Mouse (Mus musculus): ENCODE data around the gene 1700034J05Rik. TPM values are rescaled to one million over a fixed set of nuclear protein-coding genes. Genes with fewer than 3 reads are reported as not detected.

The 1700034J05Rik gene
- total and polyA plus RNA-seq, 3 experiments: not detected

GRCm38 (mm10) chr6:146984569-146984968 lies 30.3 kb upstream of the 1700034J05Rik start:
- Histone ChIP-seq H3K9ac (ENCODE audit: insufficient read depth, low read depth) (no peak overlapping the region), H3K4me2 (ENCODE audit: insufficient read depth, low read depth, poor library complexity, severe bottlenecking) (no peak overlapping the region), H3K9me3 (replicated peaks; ENCODE audit: low read length) (no peaks in the 10 kb centered on the region), H3K27me3 (replicated peaks) (no peaks in the 10 kb centered on the region), H3K4me3 (replicated peaks in 1 of 3; ENCODE audit: low read depth in 2 of 3, low read length in 2 of 3, poor library complexity in 1 of 3) (no peak overlapping the region), H3K36me3 (replicated peaks in 1 of 2; ENCODE audit: control insufficient read depth in 1 of 2, insufficient read depth in 1 of 2, low read length in 1 of 2) (peaks cover 0 to 33% of the 10 kb centered on the region in 2 experiments), H3K79me2 (replicated peaks; ENCODE audit: control insufficient read depth, extremely low read depth, insufficient read depth, poor library complexity, severe bottlenecking) (no peaks in the 10 kb centered on the region), H3K4me1 (ENCODE audit: control insufficient read depth in 1 of 2, insufficient read depth in 2 of 2) (no peaks in the 10 kb centered on the region), H3K27ac (ENCODE audit: insufficient read depth, low read depth) (no peak overlapping the region)
- no peak for DNase-seq (ENCODE audit: extremely low read depth)
- in situ Hi-C loops (cut with MboI; ENCODE audit: low pct_ligation_motif_present, low pct_unique_long_range_greater_than_20kb, low sequenced_read_pairs): loop anchor here (25.0 kb wide), 1 partner anchor 322 kb away; no protein-coding TSS in a partner anchor
- TF ChIP-seq KAT2A (IDR thresholded peaks at IDR 0.05; ENCODE audit: insufficient replicate concordance, low read length) (no peak), TCF12 (IDR thresholded peaks at IDR 0.05; ENCODE audit: low read depth, low read length) (no peak), MAX (IDR thresholded peaks at IDR 0.05; ENCODE audit: low read length) (no peak), ETS1 (conservative IDR thresholded peaks at IDR 0.05; ENCODE audit: low read depth, low read length) (no peak), UBTF (IDR thresholded peaks at IDR 0.05; ENCODE audit: low read depth, low read length) (no peak), PAX5 (IDR thresholded peaks at IDR 0.05; ENCODE audit: low read length) (no peak), ZMIZ1 (IDR thresholded peaks at IDR 0.05; ENCODE audit: low read depth, low read length) (no peak), USF2 (conservative IDR thresholded peaks at IDR 0.05; ENCODE audit: low read depth, low read length) (no peak), RCOR1 (conservative IDR thresholded peaks at IDR 0.05; ENCODE audit: low read depth, low read length) (no peak), POLR2A (IDR thresholded peaks at IDR 0.05; ENCODE audit: low read depth, low read length) (no peak), MXI1 (IDR thresholded peaks at IDR 0.05; ENCODE audit: low read depth, low read length) (no peak), TBP (conservative IDR thresholded peaks at IDR 0.05; ENCODE audit: low read depth, low read length) (no peak), ELF1 (IDR thresholded peaks at IDR 0.05; ENCODE audit: low read depth, low read length) (no peak)
- dilution Hi-C loops (cut with MboI; ENCODE audit: extremely low pct_ligation_motif_present, extremely low pct_unique_long_range_greater_than_20kb, low sequenced_read_pairs): no loop called here

DNA sequence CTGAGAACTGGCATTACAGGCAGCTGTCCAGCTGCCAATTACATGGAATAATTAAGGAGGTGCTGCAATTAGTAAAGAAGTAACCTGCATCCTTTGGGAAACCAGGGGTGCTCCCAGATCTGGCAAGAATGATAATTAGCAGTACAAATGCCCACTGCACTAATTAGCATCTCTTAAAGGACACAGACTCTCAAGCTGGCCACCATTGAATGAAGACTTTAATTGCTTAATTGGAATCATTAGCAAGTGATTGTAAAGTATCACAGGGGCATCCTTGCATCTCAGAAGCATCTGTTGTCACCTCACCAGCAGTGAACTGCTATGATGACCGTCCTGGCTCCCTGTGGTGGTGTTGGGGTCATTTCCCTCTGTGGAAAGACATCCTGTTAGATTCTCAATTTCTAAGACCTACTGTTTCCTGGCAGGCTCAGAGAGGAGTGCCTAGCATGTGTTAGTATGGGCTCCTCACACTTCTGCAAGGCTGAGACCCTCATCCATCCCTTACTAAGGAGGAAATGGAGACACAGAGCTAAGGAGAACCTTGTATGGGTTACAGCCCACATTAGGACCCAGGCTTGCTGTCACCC lies 27.1 kb upstream of the 1700034J05Rik start:
- in situ Hi-C loops (cut with MboI; ENCODE audit: low pct_ligation_motif_present, low pct_unique_long_range_greater_than_20kb, low sequenced_read_pairs) (loop anchor here (25.0 kb wide), 1 partner anchor 319 kb away; no protein-coding TSS in a partner anchor), dilution Hi-C loops (cut with MboI; ENCODE audit: extremely low pct_ligation_motif_present, extremely low pct_unique_long_range_greater_than_20kb, low sequenced_read_pairs) (no loop called here)
- Histone ChIP-seq H3K27me3 (replicated peaks) (no peaks in the 10 kb centered on the region), H3K9ac (ENCODE audit: insufficient read depth, low read depth) (no peak overlapping the region), H3K9me3 (replicated peaks; ENCODE audit: low read length) (no peaks in the 10 kb centered on the region), H3K4me2 (ENCODE audit: insufficient read depth, low read depth, poor library complexity, severe bottlenecking) (no peak overlapping the region), H3K36me3 (replicated peaks in 1 of 2; ENCODE audit: control insufficient read depth in 1 of 2, insufficient read depth in 1 of 2, low read length in 1 of 2) (peaks cover 5 to 59% of the 10 kb centered on the region in 2 experiments), H3K79me2 (replicated peaks; ENCODE audit: control insufficient read depth, extremely low read depth, insufficient read depth, poor library complexity, severe bottlenecking) (no peaks in the 10 kb centered on the region), H3K27ac (ENCODE audit: insufficient read depth, low read depth) (no peak overlapping the region), H3K4me3 (replicated peaks in 1 of 3; ENCODE audit: low read depth in 2 of 3, low read length in 2 of 3, poor library complexity in 1 of 3) (no peak overlapping the region), H3K4me1 (ENCODE audit: control insufficient read depth in 1 of 2, insufficient read depth in 2 of 2) (no peaks in the 10 kb centered on the region)
- no peak for TF ChIP-seq ELF1 (IDR thresholded peaks at IDR 0.05; ENCODE audit: low read depth, low read length)
- DNase-seq (ENCODE audit: extremely low read depth): no peak

- dilution Hi-C loops (cut with MboI; ENCODE audit: extremely low pct_ligation_motif_present, extremely low pct_unique_long_range_greater_than_20kb, low sequenced_read_pairs): no loop called here
- Histone ChIP-seq H3K9ac (ENCODE audit: insufficient read depth, low read depth) (no peak overlapping the region), H3K79me2 (replicated peaks; ENCODE audit: control insufficient read depth, extremely low read depth, insufficient read depth, poor library complexity, severe bottlenecking) (no peaks in the 10 kb centered on the region), H3K36me3 (replicated peaks in 1 of 2; ENCODE audit: control insufficient read depth in 1 of 2, insufficient read depth in 1 of 2, low read length in 1 of 2) (peaks cover 5 to 60% of the 10 kb centered on the region in 2 experiments), H3K9me3 (replicated peaks; ENCODE audit: low read length) (no peaks in the 10 kb centered on the region), H3K4me2 (ENCODE audit: insufficient read depth, low read depth, poor library complexity, severe bottlenecking) (no peak overlapping the region), H3K4me3 (replicated peaks in 1 of 3; ENCODE audit: low read depth in 2 of 3, low read length in 2 of 3, poor library complexity in 1 of 3) (no peak overlapping the region), H3K27ac (ENCODE audit: insufficient read depth, low read depth) (no peak overlapping the region), H3K27me3 (replicated peaks) (no peaks in the 10 kb centered on the region), H3K4me1 (ENCODE audit: control insufficient read depth in 1 of 2, insufficient read depth in 2 of 2) (no peaks in the 10 kb centered on the region)
- in situ Hi-C loops (cut with MboI; ENCODE audit: low pct_ligation_motif_present, low pct_unique_long_range_greater_than_20kb, low sequenced_read_pairs): loop anchor here (25.0 kb wide), 1 partner anchor 318 kb away; no protein-coding TSS in a partner anchor
- no peak for DNase-seq (ENCODE audit: extremely low read depth)
- TF ChIP-seq EP300 (IDR thresholded peaks at IDR 0.05; ENCODE audit: low read length) (no peak), HCFC1 (IDR thresholded peaks at IDR 0.05; ENCODE audit: low read depth, low read length) (no peak), NELFE (IDR thresholded peaks at IDR 0.05; ENCODE audit: low read depth, low read length) (no peak), NRF1 (IDR thresholded peaks at IDR 0.05; ENCODE audit: low read depth, low read length) (no peak), RAD21 (IDR thresholded peaks at IDR 0.05; ENCODE audit: low read depth, low read length) (no peak), E2F4 (IDR thresholded peaks at IDR 0.05; ENCODE audit: insufficient replicate concordance, low read depth, low read length) (no peak), POLR2A (IDR thresholded peaks at IDR 0.05; ENCODE audit: low read depth, low read length) (no peak), MYC (IDR thresholded peaks at IDR 0.05; ENCODE audit: low read depth, low read length) (no peak), GABPA (IDR thresholded peaks at IDR 0.05; ENCODE audit: insufficient replicate concordance, low read depth, low read length) (no peak), MEF2A (IDR thresholded peaks at IDR 0.05; ENCODE audit: borderline replicate concordance, low read depth, low read length) (no peak), ZMIZ1 (IDR thresholded peaks at IDR 0.05; ENCODE audit: low read depth, low read length) (no peak), ZC3H11A (IDR thresholded peaks at IDR 0.05; ENCODE audit: low read depth, low read length) (no peak), MAX (IDR thresholded peaks at IDR 0.05; ENCODE audit: low read length) (no peak), SIN3A (IDR thresholded peaks at IDR 0.05; ENCODE audit: low read length) (no peak), TCF12 (IDR thresholded peaks at IDR 0.05; ENCODE audit: low read depth, low read length) (no peak), KAT2A (IDR thresholded peaks at IDR 0.05; ENCODE audit: insufficient replicate concordance, low read length) (no peak), JUND (conservative IDR thresholded peaks at IDR 0.05; ENCODE audit: low read depth, low read length) (no peak)
Measured at GRCm38 (mm10) chr6:146979953-146980352, 25.7 kb upstream of the 1700034J05Rik start.

Measured in CH12.LX (cell line).